Mouse (Mus musculus) MEL (cell line): ENCODE results near the gene Tax1bp1. TPM values are rescaled to one million over a fixed set of nuclear protein-coding genes. Genes with fewer than 3 reads are reported as not detected.

Source experiments
- DNase-seq: peaks from one replicate; pipeline ENCODE4 v3.0.0; 2011; ENCODE audit warnings: low read depth, low spot score
- H3K27ac ChIP-seq: 2 replicates; pipeline ENCODE4 v1.5.1; 2012; ENCODE audit warnings: low read depth, mild to moderate bottlenecking, control low read depth, low read length, moderate library complexity; ENCODE audit not compliant: control insufficient read depth
- H3K27me3 ChIP-seq, 2 experiments: fragments of 150-350 bp in 1 of 2; sonication (generic) in 1 of 2; 2 replicates each; pipeline ENCODE4 v1.6.1; 2012; ENCODE audit warnings: low read length in 2 of 2, mild to moderate bottlenecking in 2 of 2, improper control_type of control experiment in 1 of 2, moderate library complexity in 1 of 2; ENCODE audit not compliant: insufficient read depth in 2 of 2, control insufficient read depth in 1 of 2
- H3K36me3 ChIP-seq, 2 experiments: 2 replicates each; pipeline ENCODE4 v1.6.1; 2012 to 2014; ENCODE audit warnings: low read length in 2 of 2, improper control_type of control experiment in 1 of 2, inconsistent platforms in 1 of 2, mild to moderate bottlenecking in 1 of 2; ENCODE audit not compliant: insufficient read depth in 2 of 2, control insufficient read depth in 1 of 2
- H3K4me1 ChIP-seq, 2 experiments: fragments of 150-350 bp in 1 of 2; sonication (generic) in 1 of 2; 2 replicates each; pipeline ENCODE4 v1.6.1; 2012; ENCODE audit warnings: low read length in 2 of 2, improper control_type of control experiment in 1 of 2, mild to moderate bottlenecking in 1 of 2; ENCODE audit not compliant: insufficient read depth in 2 of 2, control insufficient read depth in 1 of 2
- H3K4me3 ChIP-seq, 2 experiments: fragments of 150-350 bp in 1 of 2; sonication (generic) in 1 of 2; 2 replicates each; pipeline ENCODE4 v1.5.1; 2012; ENCODE audit warnings: low read depth in 2 of 2, low read length in 2 of 2, mild to moderate bottlenecking in 2 of 2, moderate library complexity in 2 of 2, control low read depth in 1 of 2, improper control_type of control experiment in 1 of 2; ENCODE audit not compliant: control insufficient read depth in 1 of 2, insufficient read depth in 1 of 2
- H3K79me2 ChIP-seq: 2 replicates; pipeline ENCODE4 v1.6.1; 2012; ENCODE audit warnings: mild to moderate bottlenecking, low read length, moderate library complexity; ENCODE audit not compliant: control insufficient read depth, poor library complexity, insufficient read depth
- H3K9ac ChIP-seq: 2 replicates; pipeline ENCODE4 v1.6.1; 2012; ENCODE audit warnings: low read depth, mild to moderate bottlenecking, control low read depth, low read length, moderate library complexity; ENCODE audit not compliant: control insufficient read depth, poor library complexity, severe bottlenecking
- H3K9me3 ChIP-seq: fragments of 150-350 bp; sonication (generic); replicated peaks from 2 replicates; pipeline ENCODE4 v1.6.1; 2012; ENCODE audit warnings: mild to moderate bottlenecking, low read length, improper control_type of control experiment, moderate library complexity; ENCODE audit not compliant: insufficient read depth
- CHD2 ChIP-seq: IDR thresholded peaks from 2 replicates; pipeline ENCODE4 v1.6.1; 2011; ENCODE audit warnings: low read length, improper control_type of control experiment
- CTCF ChIP-seq, 3 experiments: IDR thresholded peaks in 2 of 3; conservative IDR thresholded peaks in 1 of 3; 2 replicates each; pipeline ENCODE4 v1.5.1; 2011 to 2012; ENCODE audit warnings: low read length in 3 of 3, low read depth in 2 of 3, mild to moderate bottlenecking in 2 of 3, improper control_type of control experiment in 1 of 3, inconsistent platforms in 1 of 3, mixed read lengths in 1 of 3, moderate library complexity in 1 of 3; ENCODE audit not compliant: control insufficient read depth in 1 of 3, insufficient read depth in 1 of 3, poor library complexity in 1 of 3, severe bottlenecking in 1 of 3
- E2F4 ChIP-seq: IDR thresholded peaks from 2 replicates; pipeline ENCODE4 v1.6.1; 2011; ENCODE audit warnings: low read depth, low read length, improper control_type of control experiment, borderline replicate concordance
- ELF1 ChIP-seq: IDR thresholded peaks from 2 replicates; pipeline ENCODE4 v1.6.1; 2014; ENCODE audit warnings: low read depth, mild to moderate bottlenecking, inconsistent platforms, low read length, improper control_type of control experiment, moderate library complexity
- EP300 ChIP-seq, 2 experiments: IDR thresholded peaks; 2 replicates each; pipeline ENCODE4 v1.6.1; 2011; ENCODE audit warnings: improper control_type of control experiment in 2 of 2, low read length in 2 of 2, low read depth in 1 of 2, mild to moderate bottlenecking in 1 of 2
- GABPA ChIP-seq: IDR thresholded peaks from 2 replicates; pipeline ENCODE4 v1.6.1; 2012; ENCODE audit warnings: low read depth, mild to moderate bottlenecking, inconsistent platforms, low read length, improper control_type of control experiment, moderate library complexity
- GATA1 ChIP-seq: IDR thresholded peaks from 2 replicates; pipeline ENCODE4 v1.6.1; 2011; ENCODE audit warnings: low read depth, low read length, improper control_type of control experiment
- KAT2A ChIP-seq: conservative IDR thresholded peaks from 2 replicates; pipeline ENCODE4 v1.6.1; 2012; ENCODE audit warnings: low read depth, low read length, improper control_type of control experiment, inconsistent platforms
- MAFK ChIP-seq: IDR thresholded peaks from 2 replicates; pipeline ENCODE4 v1.6.1; 2011; ENCODE audit warnings: low read depth, mild to moderate bottlenecking, low read length, improper control_type of control experiment, borderline replicate concordance
- MAX ChIP-seq: IDR thresholded peaks from 2 replicates; pipeline ENCODE4 v1.6.1; 2011; ENCODE audit warnings: low read length, improper control_type of control experiment
- MYC ChIP-seq: IDR thresholded peaks from 2 replicates; pipeline ENCODE4 v1.6.1; 2011; ENCODE audit warnings: low read depth, mild to moderate bottlenecking, low read length, improper control_type of control experiment, moderate library complexity
- POLR2A ChIP-seq, 2 experiments: IDR thresholded peaks; 2 replicates each; pipeline ENCODE4 v1.6.1; 2011 to 2012; ENCODE audit warnings: low read length in 2 of 2, mild to moderate bottlenecking in 2 of 2, control low read depth in 1 of 2, improper control_type of control experiment in 1 of 2, low read depth in 1 of 2, moderate library complexity in 1 of 2; ENCODE audit not compliant: control insufficient read depth in 1 of 2, insufficient read depth in 1 of 2, poor library complexity in 1 of 2
- USF1 ChIP-seq: IDR thresholded peaks from 2 replicates; pipeline ENCODE4 v1.6.1; 2014; ENCODE audit warnings: low read depth, mild to moderate bottlenecking, inconsistent platforms, low read length, improper control_type of control experiment, moderate library complexity
- USF2 ChIP-seq, 2 experiments: IDR thresholded peaks; 2 replicates each; pipeline ENCODE4 v1.6.1; 2011 to 2012; ENCODE audit warnings: improper control_type of control experiment in 2 of 2, low read length in 2 of 2, borderline replicate concordance in 1 of 2, inconsistent platforms in 1 of 2, low read depth in 1 of 2, mild to moderate bottlenecking in 1 of 2; ENCODE audit not compliant: insufficient read depth in 1 of 2
- ZC3H11A ChIP-seq: IDR thresholded peaks from 2 replicates; pipeline ENCODE4 v1.6.1; 2012; ENCODE audit warnings: low read depth, mild to moderate bottlenecking, inconsistent platforms, low read length, improper control_type of control experiment
- ZKSCAN1 ChIP-seq: IDR thresholded peaks from 2 replicates; pipeline ENCODE4 v1.6.1; 2012; ENCODE audit warnings: low read depth, mild to moderate bottlenecking, inconsistent platforms, low read length, improper control_type of control experiment, moderate library complexity
- ZMIZ1 ChIP-seq: IDR thresholded peaks from 2 replicates; pipeline ENCODE4 v1.6.1; 2012; ENCODE audit warnings: low read depth, mild to moderate bottlenecking, inconsistent platforms, low read length, improper control_type of control experiment, moderate library complexity
- polyA plus RNA-seq, 2 experiments: library from polyadenylated mRNA; stranded (reverse) in 1 of 2; unstranded in 1 of 2; fragments of >175 nt in 1 of 2; fragments of >200 nt in 1 of 2; gene quantifications; 2 replicates each; pipeline versions ENCODE4 v1.2.1 to v1.2.4; 2012; ENCODE audit warnings: low replicate concordance in 2 of 2, low read depth in 1 of 2; ENCODE audit not compliant: insufficient read length in 2 of 2, insufficient read depth in 1 of 2, missing spikeins in 1 of 2
- total RNA-seq: library from RNA; depleted of rRNA; stranded (reverse); fragments of 300-350 nt; gene quantifications from 2 replicates; pipeline ENCODE4 v1.2.3, GENCODE M21; 2012

Tax1bp1 gene
- total and polyA plus RNA-seq, 3 experiments, result 39.8 to 45.6 TPM; not detected in 1

- no peaks in the 10 kb centered on the region for H3K27me3 ChIP-seq
- H3K4me3 ChIP-seq, result no peak overlapping the region
- H3K9me3 ChIP-seq, result no peaks in the 10 kb centered on the region
- no peak overlapping the region for H3K27ac ChIP-seq
- no peaks in the 10 kb centered on the region for H3K79me2 ChIP-seq
- H3K36me3 ChIP-seq, result no peaks in the 10 kb centered on the region
- DNase-seq, result no peak
- no peak overlapping the region for H3K9ac ChIP-seq
- no peak for TF ChIP-seq POLR2A (IDR thresholded peaks at IDR 0.05; ENCODE audit: control insufficient read depth in 1 of 2, insufficient read depth in 1 of 2, low read depth in 1 of 2, low read length in 2 of 2, poor library complexity in 1 of 2)
- no peak for TF ChIP-seq ZC3H11A
- no peak for TF ChIP-seq USF2 (IDR thresholded peaks at IDR 0.05; ENCODE audit: borderline replicate concordance in 1 of 2, insufficient read depth in 1 of 2, low read depth in 1 of 2, low read length in 2 of 2)
- TF ChIP-seq ZMIZ1, result no peak
- no peak for TF ChIP-seq GATA1
- no peak for TF ChIP-seq MAFK
- TF ChIP-seq KAT2A, result no peak
- TF ChIP-seq ZKSCAN1, result no peak
- no peak for TF ChIP-seq CTCF (IDR thresholded peaks at IDR 0.05 in 2 of 3, conservative IDR thresholded peaks at IDR 0.05 in 1 of 3; ENCODE audit: control insufficient read depth in 1 of 3, insufficient read depth in 1 of 3, low read depth in 2 of 3, low read length in 3 of 3, poor library complexity in 1 of 3, severe bottlenecking in 1 of 3)
- no peak for TF ChIP-seq ELF1
- no peak for TF ChIP-seq EP300 (IDR thresholded peaks at IDR 0.05; ENCODE audit: low read depth in 1 of 2, low read length in 2 of 2)
- no peak for TF ChIP-seq E2F4
- no peak for TF ChIP-seq USF1
- no peak for TF ChIP-seq MAX
- no peak for TF ChIP-seq MYC
- no peaks in the 10 kb centered on the region for H3K4me1 ChIP-seq
Observed at GRCm38 (mm10) chr6:52796691-52797090, 83.2 kb downstream of the Tax1bp1 start.

DNA sequence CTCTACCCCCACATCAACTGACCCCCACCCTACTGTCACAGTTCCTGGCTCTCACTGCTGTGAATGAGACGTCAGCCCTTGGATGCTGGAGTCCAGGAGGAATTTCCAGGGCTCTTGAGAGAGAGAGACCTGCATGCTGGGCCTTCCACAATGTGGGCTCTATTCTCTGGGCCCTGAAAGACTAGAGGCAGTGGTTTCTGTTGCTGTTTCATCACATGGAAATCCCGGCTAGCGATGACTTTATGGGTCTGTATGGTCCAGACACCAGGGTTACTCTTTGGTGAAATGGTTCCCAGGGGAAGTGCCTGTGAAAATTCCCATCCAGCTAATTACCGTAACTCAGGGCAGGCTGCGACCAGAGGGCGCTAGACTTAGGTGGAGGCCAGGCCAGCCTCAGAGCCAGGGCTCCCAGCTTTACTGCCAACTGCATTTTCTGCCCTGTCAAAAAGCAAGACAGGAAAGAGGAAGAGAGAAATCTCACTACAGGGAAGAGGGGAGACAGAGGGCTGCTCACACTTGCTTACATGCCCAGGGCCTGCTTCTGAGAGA lies 83.8 kb downstream of the Tax1bp1 start:
- Histone ChIP-seq H3K9me3 (no peaks in the 10 kb centered on the region), H3K4me1 (no peaks in the 10 kb centered on the region), H3K36me3 (no peaks in the 10 kb centered on the region), H3K4me3 (no peak overlapping the region), H3K79me2 (no peaks in the 10 kb centered on the region), H3K9ac (no peak overlapping the region), H3K27me3 (no peaks in the 10 kb centered on the region)
- TF ChIP-seq GABPA, result no peak
- no peak for TF ChIP-seq MAX
- no peak for TF ChIP-seq CHD2
- TF ChIP-seq, all 39 proteins: peak for 0
- H3K27ac ChIP-seq, result no peak overlapping the region
- no peak for DNase-seq
